Mouse (Mus musculus) CD4-positive helper T cell, adult 2 months (primary cell): ENCODE measurements at regions not wholly inside any gene's neighbourhood (a gene's known extent, or its start where the extent isn't known, plus 50 kb on each side); places are given as distances from the start of the nearest gene placed in this dataset.
A peak's percentile ranks its signal among the peaks of the same experiment; 100 is the strongest.
"Not testable (repeated sequence)": the region's sequence is repeated elsewhere in the genome, so short reads cannot be mapped to it uniquely, and the experiment has no call there.

Source experiments
- DNase-seq: peaks from one replicate; pipeline ENCODE4 v3.0.0-alpha.2; 2012; ENCODE audit warnings: low read depth, missing footprints, low spot score

- no peak for DNase-seq
Measured at GRCm38 (mm10) chr6:5663433-5664175, 61.8 kb upstream of the Dync1i1 start.

GRCm38 (mm10) chr6:5645150-5645732 is 80.2 kb upstream of the Dync1i1 start:
- DNase-seq, result no peak

- DNase-seq, result no peak
Measured at GRCm38 (mm10) chr6:5634222-5634621, 91.2 kb upstream of the Dync1i1 start.

DNA sequence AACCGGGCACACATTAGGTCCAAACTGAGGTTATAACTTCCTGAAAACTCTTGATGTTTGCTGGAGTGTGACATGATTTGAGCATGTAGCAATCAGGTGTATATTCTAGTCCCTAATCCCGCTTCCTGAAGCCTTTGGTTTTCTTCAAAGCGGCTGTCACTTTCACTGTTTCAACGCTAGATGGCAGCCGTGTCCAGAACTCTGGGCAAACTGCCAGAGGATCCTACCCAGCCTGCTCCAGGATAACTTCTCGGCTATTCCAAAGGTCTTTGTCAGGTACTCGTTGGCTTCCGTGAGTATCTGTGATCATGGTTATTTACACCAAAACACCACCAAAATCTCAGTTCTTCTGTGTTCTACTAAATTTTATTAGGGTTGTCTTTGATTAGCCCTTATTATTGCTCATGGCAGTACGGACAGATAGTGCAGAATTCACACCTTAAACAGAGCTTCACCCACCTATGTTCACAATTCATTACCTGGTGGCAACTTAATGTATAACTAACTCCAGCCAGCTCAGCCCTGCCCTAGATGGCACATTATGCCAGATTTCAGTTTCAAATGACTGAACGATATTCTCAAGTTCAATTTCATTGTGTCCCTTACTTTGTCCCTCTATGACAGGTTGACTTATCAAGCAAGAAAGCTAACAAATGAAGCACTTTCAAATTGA is 92.3 kb upstream of the Dync1i1 start:
- DNase-seq, result no peak

GRCm38 (mm10) chr6:5624085-5624484 is 101.4 kb upstream of the Dync1i1 start:
- DNase-seq, result no peak

DNA sequence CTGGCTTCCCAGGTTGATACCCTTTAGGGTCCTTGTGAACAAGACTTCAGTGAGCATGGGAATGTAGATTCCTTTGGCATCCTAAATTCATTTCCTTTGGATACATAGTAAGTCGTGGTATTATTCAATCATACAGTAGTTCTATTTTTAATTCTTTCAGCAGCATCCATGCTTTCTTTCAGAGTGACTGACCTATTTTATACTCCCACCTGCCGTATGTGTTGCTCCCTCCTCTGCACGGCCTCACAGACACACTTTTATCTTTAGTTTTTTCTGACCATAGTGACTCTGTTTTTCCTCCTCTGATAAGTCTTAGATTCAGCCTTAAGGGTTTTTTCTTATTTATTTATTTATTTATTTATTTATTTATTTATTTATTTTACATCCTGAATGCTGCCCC is 103.9 kb upstream of the Dync1i1 start:
- no peak for DNase-seq

- no peak for DNase-seq
Measured at GRCm38 (mm10) chr6:5594011-5594410, 97.9 kb upstream of the Pdk4 start.

DNA sequence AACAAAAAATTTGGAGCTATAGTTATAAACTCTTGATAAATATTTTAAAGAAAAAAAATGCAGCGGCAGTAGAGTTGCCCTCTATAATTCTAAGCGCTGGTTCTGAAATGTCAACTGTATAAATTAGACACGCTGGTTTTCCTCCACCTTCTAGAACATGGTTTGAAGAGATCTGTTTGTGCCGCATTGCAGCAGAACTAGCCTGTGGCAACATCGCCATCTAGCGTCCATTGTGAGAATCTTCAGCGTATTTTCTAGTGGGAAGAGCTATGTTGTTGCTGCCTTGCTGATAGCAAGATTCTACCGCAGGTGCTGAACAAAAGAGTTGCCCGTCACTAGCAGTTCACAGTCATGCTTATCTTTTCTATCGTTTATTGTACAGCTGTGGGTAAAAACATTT is 93.5 kb upstream of the Pdk4 start:
- DNase-seq, result peak; percentile 47

GRCm38 (mm10) chr6:5582923-5583525 is 86.9 kb upstream of the Pdk4 start:
- DNase-seq, result no peak

DNA sequence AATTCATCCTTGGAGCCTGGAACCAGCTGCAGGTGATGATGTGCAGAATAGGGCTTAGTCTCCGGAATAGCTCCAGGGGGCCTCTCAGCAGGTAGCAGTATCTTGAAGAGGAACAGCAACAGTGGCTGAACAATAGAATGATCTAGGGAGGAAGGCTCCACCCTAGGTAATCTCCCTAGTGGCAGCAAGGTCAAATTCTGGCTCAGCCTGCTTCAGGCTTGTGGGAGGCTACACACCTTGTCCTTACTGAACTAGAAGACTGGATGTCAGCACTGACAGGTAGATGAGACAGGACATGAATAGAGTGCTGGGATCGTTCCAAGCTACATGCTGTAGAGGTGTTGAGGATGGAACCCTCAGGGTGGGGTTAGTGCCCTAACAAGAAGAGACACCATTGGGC is 80.8 kb upstream of the Pdk4 start:
- DNase-seq, result not testable (repeated sequence)

GRCm38 (mm10) chr6:5566582-5566981 is 70.5 kb upstream of the Pdk4 start:
- no peak for DNase-seq

DNA sequence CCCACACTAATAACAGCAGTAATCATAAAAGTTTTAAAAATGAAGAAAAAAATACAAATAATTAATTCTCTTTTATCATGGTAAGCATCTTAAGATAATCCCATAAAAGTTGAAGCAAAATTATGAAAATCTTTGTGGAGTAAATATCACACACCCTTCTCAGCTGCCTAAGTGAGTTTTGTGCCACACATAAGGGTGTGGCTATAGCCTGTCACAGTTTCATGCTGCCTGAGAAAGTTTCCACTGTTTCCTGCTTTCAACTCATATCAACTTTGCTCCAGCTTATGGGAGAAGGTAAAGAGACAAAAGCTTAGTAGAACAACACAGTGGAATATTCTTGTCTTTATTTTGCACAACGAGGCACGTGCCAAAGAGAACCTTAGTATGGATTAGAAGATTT is 68.9 kb upstream of the Pdk4 start:
- DNase-seq, result no peak

GRCm38 (mm10) chr6:5553703-5554394 is 57.7 kb upstream of the Pdk4 start:
- DNase-seq, result no peak

DNA sequence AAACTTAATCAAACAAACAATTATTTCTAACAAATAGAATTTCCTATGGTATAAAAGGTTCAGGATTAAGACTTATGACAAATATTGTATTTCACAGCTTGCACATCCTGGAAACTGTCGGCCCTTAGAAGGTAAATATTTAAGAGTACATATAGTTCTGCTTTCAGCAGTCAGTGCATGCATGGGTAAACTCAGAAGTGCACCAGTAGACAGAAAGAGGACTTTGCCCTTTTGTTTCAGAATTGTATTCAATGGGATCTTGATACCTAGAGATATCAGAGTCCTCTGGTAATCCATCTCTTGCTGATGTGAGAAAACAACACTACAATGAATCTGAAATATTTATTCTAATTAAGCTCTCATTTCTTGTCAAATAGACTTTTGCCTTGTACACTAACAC is 54.0 kb upstream of the Pdk4 start:
- DNase-seq, result no peak
